Mouse (Mus musculus) embryonic facial prominence, embryonic 11.5 days (tissue): ENCODE measurements around the gene Serpinf1. TPM values are rescaled to one million over a fixed set of nuclear protein-coding genes. Genes with fewer than 3 reads are reported as not detected.

Source experiments
- ATAC-seq: fragments of 200-750 bp; cut with Nextera tagmentation; replicated peaks from 2 replicates; pipeline ENCODE4 v1.8.0; 2017; ENCODE audit warnings: low read depth; ENCODE audit not compliant: insufficient number of reproducible peaks, low FRiP score, low TSS enrichment
- DNase-seq: peaks from one replicate; pipeline ENCODE4 v3.0.0-alpha.2; 2015; ENCODE audit warnings: low spot score
- H3K27ac ChIP-seq: fragments of 300-500 bp; sonication (generic); replicated peaks from 2 replicates; pipeline ENCODE4 v1.5.1; 2014; ENCODE audit warnings: mild to moderate bottlenecking, low read depth, low read length, control low read depth
- H3K27me3 ChIP-seq: fragments of 300-500 bp; sonication (generic); 2 replicates; pipeline ENCODE4 v1.6.1; 2014; ENCODE audit warnings: mild to moderate bottlenecking, low read length, moderate library complexity, mixed read lengths; ENCODE audit not compliant: control insufficient read depth, insufficient read depth
- H3K36me3 ChIP-seq: fragments of 300-500 bp; sonication (generic); replicated peaks from 2 replicates; pipeline ENCODE4 v1.6.1; 2014; ENCODE audit warnings: low read depth, mild to moderate bottlenecking, low read length, moderate library complexity, mixed read lengths; ENCODE audit not compliant: control insufficient read depth, insufficient read depth
- H3K4me1 ChIP-seq: fragments of 300-500 bp; sonication (generic); 2 replicates; pipeline ENCODE4 v1.6.1; 2014; ENCODE audit warnings: low read length, mixed read lengths; ENCODE audit not compliant: control insufficient read depth, insufficient read depth
- H3K4me2 ChIP-seq: fragments of 300-500 bp; sonication (generic); 2 replicates; pipeline ENCODE4 v1.6.1; 2014; ENCODE audit warnings: low read depth, mild to moderate bottlenecking, control low read depth, low read length, moderate library complexity
- H3K4me3 ChIP-seq: fragments of 300-500 bp; sonication (generic); 2 replicates; pipeline ENCODE4 v1.5.1; 2014; ENCODE audit warnings: low read depth, low read length, control low read depth
- H3K9ac ChIP-seq: fragments of 300-500 bp; sonication (generic); replicated peaks from 2 replicates; pipeline ENCODE4 v1.6.1; 2014; ENCODE audit warnings: mild to moderate bottlenecking, control low read depth, low read length
- H3K9me3 ChIP-seq: fragments of 300-500 bp; sonication (generic); replicated peaks from 2 replicates; pipeline ENCODE4 v1.6.1; 2016; ENCODE audit warnings: mild to moderate bottlenecking, low read length, inconsistent platforms, mixed read lengths; ENCODE audit not compliant: control insufficient read depth
- WGBS: fragments of 180-500 bp; shearing (Covaris S2); extraction: QIAGEN DNeasy Blood & Tissue Kit; methylation state at CpG from one replicate; pipeline ENCODE4 v1.1.7; 2014; 5-methylcytosine and 5-hydroxymethylcytosine counted together
- polyA plus RNA-seq: library from polyadenylated mRNA; unstranded; fragments of >200 nt; fragmentation: Nextera tagmentation; extraction: Ambion mirVana; gene quantifications from 2 replicates; pipeline ENCODE4 v1.2.1, GENCODE M21; 2014

Gene Serpinf1
- polyA plus RNA-seq, 1 experiment from 2014 or later: 193 TPM

- Histone ChIP-seq H3K27me3 (no peaks in the 10 kb centered on the region), H3K9ac (no peak overlapping the region), H3K36me3 (no peaks in the 10 kb centered on the region), H3K4me3 (no peak overlapping the region), H3K27ac (no peak overlapping the region), H3K4me1 (peaks cover 6% of the 10 kb centered on the region; the same call in 1 of the 2 replicates), H3K4me2 (no peak overlapping the region), H3K9me3 (no peaks in the 10 kb centered on the region)
- ATAC-seq: no peak
- no peak for DNase-seq
- WGBS: 90% methylated on average over 6 of the region's 6 CpGs
These were observed 41.9 kb upstream of the Serpinf1 start for GRCm38 (mm10) chr11:75464417-75464816.

- Histone ChIP-seq H3K4me2 (no peak overlapping the region), H3K4me3 (no peak overlapping the region), H3K27me3 (no peaks in the 10 kb centered on the region), H3K36me3 (no peaks in the 10 kb centered on the region), H3K4me1 (peaks cover 6% of the 10 kb centered on the region; the same call in 1 of the 2 replicates), H3K27ac (no peak overlapping the region), H3K9ac (no peak overlapping the region), H3K9me3 (no peaks in the 10 kb centered on the region)
- ATAC-seq (no peak), DNase-seq (no peak)
- 59% methylated on average over 4 of the region's 4 CpGs for WGBS
These were observed 41.1 kb upstream of the Serpinf1 start for GRCm38 (mm10) chr11:75463624-75464023.

- Histone ChIP-seq H3K27ac (peak overlapping the region; percentile 44; the same call in 1 of the 2 replicates), H3K9me3 (no peaks in the 10 kb centered on the region), H3K9ac (no peak overlapping the region; the same call in 1 of the 2 replicates), H3K4me3 (peak overlapping the region; percentile 63; the same call in 1 of the 2 replicates), H3K4me2 (peak overlapping the region; percentile 95), H3K27me3 (no peaks in the 10 kb centered on the region), H3K36me3 (no peaks in the 10 kb centered on the region), H3K4me1 (peaks cover 6% of the 10 kb centered on the region; the same call in 1 of the 2 replicates)
- 2% methylated on average over 9 of the region's 9 CpGs for WGBS
- ATAC-seq: no peak
- peak; percentile 95 for DNase-seq
These were observed 40.4 kb upstream of the Serpinf1 start for GRCm38 (mm10) chr11:75462865-75463336.

DNA sequence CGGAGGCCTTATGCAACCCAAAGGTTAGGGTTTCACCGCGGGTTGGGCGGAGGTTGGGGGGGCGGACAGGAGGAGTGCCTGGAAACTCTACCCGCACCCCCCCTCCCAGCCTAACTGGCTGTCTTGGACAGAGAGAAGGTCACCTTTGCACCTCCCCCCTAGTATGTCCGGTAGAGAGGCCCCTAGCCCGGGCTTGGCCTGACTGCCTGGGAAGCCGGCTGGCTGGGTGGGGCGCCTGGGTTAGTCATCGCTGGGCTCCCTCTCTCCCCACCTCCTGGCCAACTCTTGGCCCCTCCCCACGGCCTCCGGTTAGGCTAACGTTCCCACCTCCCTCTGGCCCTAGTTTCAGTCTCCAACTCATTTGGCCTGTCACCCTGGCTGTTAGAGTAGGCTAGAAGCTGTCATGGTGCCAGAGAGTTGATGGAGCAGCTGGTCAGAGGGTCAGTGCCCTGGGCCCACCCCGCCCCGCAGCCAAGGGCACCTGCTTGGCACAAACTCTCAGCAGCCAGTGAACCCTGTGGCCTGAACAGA lies 39.8 kb upstream of the Serpinf1 start:
- no peaks in the 10 kb centered on the region for H3K36me3 ChIP-seq
- peak overlapping the region; percentile 63 for H3K4me3 ChIP-seq
- H3K9me3 ChIP-seq: no peaks in the 10 kb centered on the region
- peak; percentile 12 for DNase-seq
- H3K4me1 ChIP-seq: peaks cover 6% of the 10 kb centered on the region; the same call in 1 of the 2 replicates
- 4% methylated on average over 16 of the region's 16 CpGs for WGBS
- peak overlapping the region; percentile 44; the same call in 1 of the 2 replicates for H3K27ac ChIP-seq
- H3K27me3 ChIP-seq: no peaks in the 10 kb centered on the region
- peak overlapping the region; percentile 58 for H3K9ac ChIP-seq
- peak overlapping the region; percentile 95 for H3K4me2 ChIP-seq
- ATAC-seq: no peak

GRCm38 (mm10) chr11:75461743-75462252 lies 39.3 kb upstream of the Serpinf1 start:
- Histone ChIP-seq H3K27me3 (no peaks in the 10 kb centered on the region), H3K9ac (peak overlapping the region; percentile 58), H3K9me3 (no peaks in the 10 kb centered on the region), H3K4me3 (peak overlapping the region; percentile 63), H3K36me3 (no peaks in the 10 kb centered on the region), H3K4me2 (peak overlapping the region; percentile 95), H3K4me1 (peaks cover 6% of the 10 kb centered on the region; the same call in 1 of the 2 replicates), H3K27ac (0 out of 2 replicates have a peak overlapping the region, but pooled peaks have one; percentile 44)
- WGBS: under 1% methylated on average over 30 of the region's 30 CpGs
- ATAC-seq (peak; percentile 46), DNase-seq (no peak)

GRCm38 (mm10) chr11:75460844-75461742 lies 38.6 kb upstream of the Serpinf1 start, which contains the start of gene Tlcd2:
Gene Tlcd2 (plus strand): TSS chr11:75461715.
- DNase-seq (peak; percentile 100), ATAC-seq (peak; percentile 93)
- peak within 1 kb of the TSS; percentile 63 for H3K4me3 ChIP-seq
- no peaks in the 10 kb centered on the region for H3K9me3 ChIP-seq
- under 1% methylated on average over 46 of the region's 46 CpGs for WGBS
- H3K27me3 ChIP-seq: no peaks in the 10 kb centered on the region
- peak within 1 kb of the TSS; percentile 59 for H3K9ac ChIP-seq
- no peaks in the 10 kb centered on the region for H3K36me3 ChIP-seq
- peaks cover 6% of the 10 kb centered on the region; the same call in 1 of the 2 replicates for H3K4me1 ChIP-seq
- peak within 1 kb of the TSS; percentile 78 for H3K27ac ChIP-seq
- H3K4me2 ChIP-seq: peak within 1 kb of the TSS; percentile 95

DNA sequence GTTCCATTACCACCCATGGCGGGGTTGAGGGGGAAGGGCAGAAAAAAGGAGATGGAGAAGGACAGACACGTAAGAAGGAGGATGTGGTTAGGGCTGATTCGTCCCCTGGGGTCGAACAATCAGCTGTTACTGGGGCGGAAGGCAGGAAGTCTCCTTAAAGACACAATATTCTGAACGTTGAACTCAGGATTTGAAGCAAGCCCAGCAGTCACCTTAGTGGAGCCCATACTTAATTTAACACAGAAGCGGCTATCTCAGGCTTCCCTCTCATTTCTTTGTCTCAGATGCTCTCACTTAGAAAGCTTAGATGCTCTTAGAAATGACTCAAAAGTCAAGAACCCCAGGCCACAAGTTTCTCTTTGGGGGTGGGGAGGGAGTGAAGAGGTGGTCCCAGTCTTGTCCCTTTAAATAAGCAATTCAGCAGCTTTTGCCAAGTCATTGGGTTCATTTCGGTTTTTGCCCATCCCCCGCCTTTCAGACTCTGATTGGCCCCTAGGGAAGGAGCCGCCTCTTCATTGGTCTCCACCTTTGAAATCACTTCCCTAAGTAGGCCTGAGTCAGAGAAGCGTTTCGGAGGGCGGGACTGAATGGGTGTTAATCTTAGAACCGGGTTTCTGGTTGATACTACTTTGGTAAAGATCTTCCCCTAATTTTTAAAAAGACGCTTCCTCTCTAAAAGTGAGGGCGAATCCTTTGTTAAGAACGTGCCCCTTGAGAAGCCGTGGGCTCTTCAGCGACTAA lies 37.8 kb upstream of the Serpinf1 start:
- 2% methylated on average over 19 of the region's 19 CpGs for WGBS
- Histone ChIP-seq H3K4me3 (peak overlapping the region; percentile 41), H3K4me1 (peaks cover 6% of the 10 kb centered on the region; the same call in 1 of the 2 replicates), H3K27me3 (no peaks in the 10 kb centered on the region), H3K9ac (peak overlapping the region; percentile 59), H3K36me3 (no peaks in the 10 kb centered on the region), H3K9me3 (no peaks in the 10 kb centered on the region), H3K27ac (peak overlapping the region; percentile 78), H3K4me2 (peak overlapping the region; percentile 72)
- ATAC-seq: no peak
- peak; percentile 93 for DNase-seq
